Mouse (Mus musculus) C2C12 (cell line): ENCODE data around the gene Gmfb. TPM values are rescaled to one million over a fixed set of nuclear protein-coding genes. Genes with fewer than 3 reads are reported as not detected.
A peak's percentile ranks its signal among the peaks of the same experiment; 100 is the strongest.

Experiments used
- H3K27me3 ChIP-seq: one replicate; pipeline ENCODE4 v1.6.1; 2011; ENCODE audit not compliant: control insufficient read depth, insufficient read depth, insufficient read length
- H3K36me3 ChIP-seq: one replicate; pipeline ENCODE4 v1.6.1; 2011; ENCODE audit not compliant: control insufficient read depth, insufficient read depth
- H3K4me3 ChIP-seq: one replicate; pipeline ENCODE4 v1.5.1; 2011; ENCODE audit warnings: mild to moderate bottlenecking, control low read depth; ENCODE audit not compliant: poor library complexity, insufficient read depth, severe bottlenecking
- H3K79me2 ChIP-seq: one replicate; pipeline ENCODE4 v1.6.1; 2011; ENCODE audit not compliant: control insufficient read depth, insufficient read depth
- H3K79me3 ChIP-seq: one replicate; pipeline ENCODE4 v1.6.1; 2011; ENCODE audit warnings: low read depth, control low read depth
- H3ac ChIP-seq: one replicate; pipeline ENCODE3; 2011; ENCODE audit warnings: low read depth; ENCODE audit not compliant: control insufficient read depth, insufficient read length
- CEBPB ChIP-seq: IDR thresholded peaks from one replicate; pipeline ENCODE4 v1.6.1; 2011; ENCODE audit warnings: low read depth, mild to moderate bottlenecking, control low read depth, moderate library complexity
- CTCF ChIP-seq: IDR thresholded peaks from one replicate; pipeline ENCODE4 v1.5.1; 2011; ENCODE audit not compliant: control insufficient read depth, insufficient read depth, insufficient read length
- FOSL1 ChIP-seq: IDR thresholded peaks from one replicate; pipeline ENCODE4 v1.8.0; 2011; ENCODE audit warnings: mild to moderate bottlenecking, low read length; ENCODE audit not compliant: poor library complexity, insufficient read depth, severe bottlenecking
- MAX ChIP-seq: IDR thresholded peaks from one replicate; pipeline ENCODE4 v1.6.1; 2011; ENCODE audit warnings: mild to moderate bottlenecking, control low read depth
- MYOD1 ChIP-seq: IDR thresholded peaks from one replicate; pipeline ENCODE4 v1.6.1; 2011; ENCODE audit warnings: low read depth; ENCODE audit not compliant: control insufficient read depth, insufficient read length
- MYOG ChIP-seq: IDR thresholded peaks from one replicate; pipeline ENCODE4 v1.6.1; 2011; ENCODE audit not compliant: control insufficient read depth, insufficient read length; ENCODE audit errors: extremely low read depth
- USF1 ChIP-seq: IDR thresholded peaks from one replicate; pipeline ENCODE4 v1.6.1; 2011; ENCODE audit warnings: low read depth, mild to moderate bottlenecking, control low read depth, moderate library complexity
- long read RNA-seq, 2 experiments: library from polyadenylated mRNA; unstranded; transcript quantifications; one replicate each; pipeline ENCODE4 v2.0.0; 2019 to 2020
- polyA plus RNA-seq: library from polyadenylated mRNA; unstranded; fragments of >200 nt; fragmentation: generic; extraction: Trizol; gene quantifications from one replicate; pipeline ENCODE4 v1.2.1, GENCODE M21; 2012; ENCODE audit warnings: missing spikeins

Gene Gmfb
- 19.4 TPM for polyA plus RNA-seq
- long read RNA-seq, experiment 1, full-length matches to known transcripts, result 30 of 44 reads
- long read RNA-seq, experiment 1, partial matches to known transcripts, result 1 of 44 reads
- long read RNA-seq, experiment 1, other reads (novel, unspliced or antisense), result 13 of 44 reads
- long read RNA-seq, experiment 2, full-length matches to known transcripts, result 615 of 678 reads
- long read RNA-seq, experiment 2, partial matches to known transcripts, result 16 of 678 reads
- long read RNA-seq, experiment 2, other reads (novel, unspliced or antisense), result 47 of 678 reads

GRCm38 (mm10) chr14:46821873-46822716, at the start of gene Gmfb:
Gene Gmfb (minus strand): TSS chr14:46822242.
- Histone ChIP-seq H3ac (peak within 1 kb of the TSS; percentile 99), H3K79me2 (peaks cover 49% of the 10 kb centered on the region), H3K79me3 (peaks cover 41% of the 10 kb centered on the region), H3K27me3 (no peaks in the 10 kb centered on the region), H3K4me3 (peak within 1 kb of the TSS; percentile 87), H3K36me3 (peaks cover 4% of the 10 kb centered on the region)
- TF ChIP-seq CEBPB (no peak), USF1 (peak; percentile 86), CTCF (no peak), FOSL1 (no peak), MAX (peak; percentile 96), MYOG (no peak), MYOD1 (no peak)

GRCm38 (mm10) chr14:46862922-46863321, 40.9 kb upstream of the Gmfb start:
- no peaks in the 10 kb centered on the region for H3K79me2 ChIP-seq
- TF ChIP-seq MYOG (no peak), MYOD1 (no peak)
- no peak overlapping the region for H3ac ChIP-seq
- no peaks in the 10 kb centered on the region for H3K36me3 ChIP-seq
- no peaks in the 10 kb centered on the region for H3K27me3 ChIP-seq
- no peak overlapping the region for H3K4me3 ChIP-seq
- H3K79me3 ChIP-seq, result no peaks in the 10 kb centered on the region

- TF ChIP-seq FOSL1 (no peak), MYOG (no peak), MYOD1 (no peak), CEBPB (no peak), CTCF (no peak), MAX (no peak), USF1 (no peak)
- Histone ChIP-seq H3K79me2 (no peaks in the 10 kb centered on the region), H3K79me3 (no peaks in the 10 kb centered on the region), H3K36me3 (peaks cover 7% of the 10 kb centered on the region), H3ac (no peak overlapping the region), H3K27me3 (no peaks in the 10 kb centered on the region), H3K4me3 (no peak overlapping the region)
These were observed 31.6 kb upstream of the Gmfb start for GRCm38 (mm10) chr14:46853677-46854076.

- no peak overlapping the region for H3K4me3 ChIP-seq
- H3K79me2 ChIP-seq, result no peaks in the 10 kb centered on the region
- H3K79me3 ChIP-seq, result no peaks in the 10 kb centered on the region
- H3ac ChIP-seq, result no peak overlapping the region
- H3K36me3 ChIP-seq, result peaks cover 16% of the 10 kb centered on the region
- no peaks in the 10 kb centered on the region for H3K27me3 ChIP-seq
- no peak for TF ChIP-seq CEBPB
- TF ChIP-seq MAX, result no peak
These were observed 27.7 kb upstream of the Gmfb start for GRCm38 (mm10) chr14:46849769-46850168.

- H3K27me3 ChIP-seq, result no peaks in the 10 kb centered on the region
- no peaks in the 10 kb centered on the region for H3K79me3 ChIP-seq
- TF ChIP-seq CTCF (no peak), USF1 (no peak), MYOG (no peak), MAX (no peak), MYOD1 (no peak), CEBPB (no peak), FOSL1 (no peak)
These were observed 26.7 kb upstream of the Gmfb start for GRCm38 (mm10) chr14:46848736-46849135.

GRCm38 (mm10) chr14:46848063-46848590, 26.1 kb upstream of the Gmfb start:
- peaks cover 10% of the 10 kb centered on the region for H3K36me3 ChIP-seq
- H3ac ChIP-seq, result no peak overlapping the region
- H3K79me3 ChIP-seq, result no peaks in the 10 kb centered on the region
- TF ChIP-seq CEBPB (no peak), MAX (no peak), MYOG (no peak), CTCF (no peak), USF1 (no peak), MYOD1 (no peak), FOSL1 (no peak)
- H3K4me3 ChIP-seq, result no peak overlapping the region
- no peaks in the 10 kb centered on the region for H3K79me2 ChIP-seq
- no peaks in the 10 kb centered on the region for H3K27me3 ChIP-seq

More at GRCm38 (mm10) chr14:46848736-46849135, 26.7 kb upstream of the Gmfb start:
- H3ac ChIP-seq, result no peak overlapping the region
- no peak overlapping the region for H3K4me3 ChIP-seq
- H3K79me2 ChIP-seq, result no peaks in the 10 kb centered on the region
- peaks cover 14% of the 10 kb centered on the region for H3K36me3 ChIP-seq
